Mouse (Mus musculus) adrenal gland, adult 2 months (tissue): ENCODE measurements at regions not wholly inside any gene's neighbourhood (a gene's known extent, or its start where the extent isn't known, plus 50 kb on each side); places are given as distances from the start of the nearest gene placed in this dataset.
"Not testable (repeated sequence)": the region's sequence is repeated elsewhere in the genome, so short reads cannot be mapped to it uniquely, and the experiment has no call there.

Experiments used
- DNase-seq: peaks from one replicate; pipeline ENCODE4 v3.0.0; 2021

- DNase-seq = no peak
Observed at GRCm38 (mm10) chr10:118603857-118604414, 163.1 kb downstream of the Ifng start.

- no peak for DNase-seq
Observed at GRCm38 (mm10) chr10:118605156-118605821, 164.4 kb downstream of the Ifng start.

GRCm38 (mm10) chr10:118607418-118607817 lies 166.6 kb downstream of the Ifng start:
- DNase-seq = no peak

GRCm38 (mm10) chr10:118608376-118609145 lies 167.7 kb downstream of the Ifng start:
- DNase-seq = peak; percentile 73

GRCm38 (mm10) chr10:118609157-118609556 lies 168.3 kb downstream of the Ifng start:
- no peak for DNase-seq

GRCm38 (mm10) chr10:118610868-118611461 lies 170.1 kb downstream of the Ifng start:
- no peak for DNase-seq

GRCm38 (mm10) chr10:118612091-118612490 lies 171.2 kb downstream of the Ifng start:
- no peak for DNase-seq

GRCm38 (mm10) chr10:118613056-118613695 lies 172.3 kb downstream of the Ifng start:
- DNase-seq = no peak

GRCm38 (mm10) chr10:118614251-118614865 lies 173.5 kb downstream of the Ifng start:
- DNase-seq = no peak

- DNase-seq = no peak
Observed at GRCm38 (mm10) chr10:118615131-118616020, 174.5 kb downstream of the Ifng start.

- DNase-seq = no peak
Observed at GRCm38 (mm10) chr10:118616031-118616615, 175.3 kb downstream of the Ifng start.

- no peak for DNase-seq
Observed at GRCm38 (mm10) chr10:118617291-118618044, 176.6 kb downstream of the Ifng start.

- not testable (repeated sequence) for DNase-seq
Observed at GRCm38 (mm10) chr10:118618251-118618650, 177.4 kb downstream of the Ifng start.

GRCm38 (mm10) chr10:118618766-118619600 lies 178.1 kb downstream of the Ifng start:
- DNase-seq = no peak

GRCm38 (mm10) chr10:118619601-118620000 lies 178.8 kb downstream of the Ifng start:
- DNase-seq = no peak

- DNase-seq = no peak
Observed at GRCm38 (mm10) chr10:118620611-118621010, 179.8 kb downstream of the Ifng start.

GRCm38 (mm10) chr10:118621546-118621945 lies 180.7 kb downstream of the Ifng start:
- no peak for DNase-seq

GRCm38 (mm10) chr10:118622131-118622530 lies 181.3 kb downstream of the Ifng start:
- no peak for DNase-seq

GRCm38 (mm10) chr10:118622916-118623315 lies 182.1 kb downstream of the Ifng start:
- no peak for DNase-seq
